Mouse (Mus musculus) neural tube, embryonic 13.5 days (tissue): ENCODE measurements around the gene Aldh3b2. TPM values are rescaled to one million over a fixed set of nuclear protein-coding genes. Genes with fewer than 3 reads are reported as not detected.

ENCODE experiments used
- ATAC-seq: fragments of 200-750 bp; cut with Nextera tagmentation; 2 replicates; pipeline ENCODE4 v1.8.0; 2017; ENCODE audit warnings: low read depth, mild to moderate bottlenecking, moderate TSS enrichment, moderate library complexity
- H3K27ac ChIP-seq: fragments of 300-500 bp; sonication (generic); replicated peaks from 2 replicates; pipeline ENCODE4 v1.5.1; 2015; ENCODE audit warnings: moderate library complexity, mild to moderate bottlenecking, inconsistent platforms
- H3K27me3 ChIP-seq: fragments of 300-500 bp; sonication (generic); 2 replicates; pipeline ENCODE4 v1.6.1; 2015; ENCODE audit warnings: mild to moderate bottlenecking, inconsistent platforms
- H3K36me3 ChIP-seq: fragments of 300-500 bp; sonication (generic); 2 replicates; pipeline ENCODE4 v1.6.1; 2015; ENCODE audit warnings: mild to moderate bottlenecking, inconsistent platforms
- H3K4me1 ChIP-seq: fragments of 300-500 bp; sonication (generic); replicated peaks from 2 replicates; pipeline ENCODE4 v1.6.1; 2015; ENCODE audit warnings: inconsistent platforms
- H3K4me2 ChIP-seq: fragments of 300-500 bp; sonication (generic); 2 replicates; pipeline ENCODE4 v1.6.1; 2015; ENCODE audit warnings: inconsistent platforms, mild to moderate bottlenecking, moderate library complexity
- H3K4me3 ChIP-seq: fragments of 300-500 bp; sonication (generic); 2 replicates; pipeline ENCODE4 v1.5.1; 2015; ENCODE audit warnings: mild to moderate bottlenecking, inconsistent platforms
- H3K9ac ChIP-seq: fragments of 300-500 bp; sonication (generic); 2 replicates; pipeline ENCODE4 v1.6.1; 2015; ENCODE audit warnings: moderate library complexity, mild to moderate bottlenecking, inconsistent platforms
- H3K9me3 ChIP-seq: fragments of 300-500 bp; sonication (generic); 2 replicates; pipeline ENCODE4 v1.6.1; 2016; ENCODE audit warnings: inconsistent platforms
- WGBS: fragments of 180-500 bp; shearing (Covaris S2); methylation state at CpG from one replicate; pipeline ENCODE4 v1.1.7; 2015; 5-methylcytosine and 5-hydroxymethylcytosine counted together
- polyA plus RNA-seq: library from polyadenylated mRNA; unstranded; fragments of >200 nt; fragmentation: Nextera tagmentation; extraction: Ambion mirVana; gene quantifications from 2 replicates; pipeline ENCODE4 v1.2.1, GENCODE M21; 2015

The Aldh3b2 gene
- polyA plus RNA-seq, 1 experiment from 2014 or later: 0.14 TPM

GRCm38 (mm10) chr19:4003641-4004040 is 31.5 kb downstream of the Aldh3b2 start:
- WGBS: 81% methylated on average over 12 of the region's 12 CpGs
- no peak overlapping the region for H3K4me3 ChIP-seq
- H3K36me3 ChIP-seq: peaks cover 38% of the 10 kb centered on the region
- no peak overlapping the region for H3K4me2 ChIP-seq
- no peak overlapping the region for H3K9ac ChIP-seq
- no peak overlapping the region for H3K27ac ChIP-seq
- H3K27me3 ChIP-seq: no peaks in the 10 kb centered on the region
- no peaks in the 10 kb centered on the region for H3K9me3 ChIP-seq
- no peak for ATAC-seq
- peaks cover 20% of the 10 kb centered on the region for H3K4me1 ChIP-seq

DNA sequence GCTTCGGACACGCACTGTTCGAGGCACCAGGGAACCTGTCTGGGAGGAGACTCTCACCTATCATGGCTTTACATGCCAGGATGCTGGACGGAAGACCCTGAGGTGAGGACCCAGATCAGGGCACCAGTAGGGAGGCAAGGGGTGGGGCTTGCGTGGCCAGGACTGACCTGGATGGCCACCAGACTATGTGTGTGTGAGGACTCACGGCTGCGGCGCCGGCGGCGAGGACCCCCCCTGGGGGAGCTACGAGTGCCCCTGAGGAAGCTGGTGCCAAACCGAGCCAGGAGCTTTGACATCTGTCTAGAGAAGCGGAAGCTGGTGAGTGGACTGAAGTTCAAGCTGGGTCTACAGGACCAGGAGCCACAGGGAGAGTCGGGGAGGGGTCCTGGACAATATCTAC is 32.2 kb downstream of the Aldh3b2 start:
- Histone ChIP-seq H3K9me3 (no peaks in the 10 kb centered on the region), H3K4me3 (no peak overlapping the region), H3K4me1 (peaks cover 19% of the 10 kb centered on the region), H3K27me3 (no peaks in the 10 kb centered on the region), H3K36me3 (peaks cover 45% of the 10 kb centered on the region), H3K9ac (no peak overlapping the region), H3K27ac (no peak overlapping the region), H3K4me2 (no peak overlapping the region)
- WGBS: 90% methylated on average over 15 of the region's 15 CpGs
- ATAC-seq: no peak

DNA sequence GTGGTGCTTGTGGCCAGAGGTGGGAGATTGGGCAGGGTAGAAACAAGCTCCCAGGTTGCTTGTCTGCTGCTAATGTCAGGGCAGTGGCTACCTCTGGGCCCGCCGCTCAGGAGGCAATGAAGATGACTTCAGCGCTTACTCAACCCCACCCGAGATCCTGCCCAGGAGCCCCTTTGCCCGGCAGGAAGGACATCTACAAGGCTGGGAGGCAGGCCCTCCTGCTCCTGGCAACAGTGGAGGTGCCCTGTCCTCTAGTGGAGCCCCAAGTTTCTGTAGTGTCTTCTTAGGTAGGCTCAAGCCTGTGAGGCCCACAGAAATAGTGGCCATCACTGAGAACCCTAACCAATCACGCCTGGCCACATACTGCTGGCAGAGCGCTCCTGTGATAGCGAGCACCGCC is 33.0 kb downstream of the Aldh3b2 start:
- no peaks in the 10 kb centered on the region for H3K9me3 ChIP-seq
- H3K9ac ChIP-seq: no peak overlapping the region
- H3K36me3 ChIP-seq: peaks cover 53% of the 10 kb centered on the region
- H3K27ac ChIP-seq: no peak overlapping the region
- H3K4me1 ChIP-seq: peaks cover 13% of the 10 kb centered on the region
- no peak for ATAC-seq
- no peaks in the 10 kb centered on the region for H3K27me3 ChIP-seq
- H3K4me2 ChIP-seq: no peak overlapping the region
- no peak overlapping the region for H3K4me3 ChIP-seq
- WGBS: 92% methylated on average over 9 of the region's 9 CpGs

GRCm38 (mm10) chr19:4005971-4006370 is 33.8 kb downstream of the Aldh3b2 start:
- ATAC-seq: no peak
- Histone ChIP-seq H3K9ac (no peak overlapping the region), H3K4me2 (no peak overlapping the region), H3K36me3 (peaks cover 59% of the 10 kb centered on the region), H3K27me3 (no peaks in the 10 kb centered on the region), H3K27ac (no peak overlapping the region), H3K4me1 (peaks cover 13% of the 10 kb centered on the region), H3K9me3 (no peaks in the 10 kb centered on the region), H3K4me3 (no peak overlapping the region)
- WGBS: 93% methylated on average over 8 of the region's 8 CpGs

GRCm38 (mm10) chr19:4011086-4011485 is 39.0 kb downstream of the Aldh3b2 start:
- no peak overlapping the region; the same call in 1 of the 2 replicates for H3K9ac ChIP-seq
- ATAC-seq: no peak
- H3K4me1 ChIP-seq: peaks cover 20% of the 10 kb centered on the region
- peaks cover 49% of the 10 kb centered on the region for H3K36me3 ChIP-seq
- H3K9me3 ChIP-seq: no peaks in the 10 kb centered on the region
- H3K27me3 ChIP-seq: no peaks in the 10 kb centered on the region
- H3K27ac ChIP-seq: no peak overlapping the region
- H3K4me2 ChIP-seq: no peak overlapping the region
- 94% methylated on average over 5 of the region's 5 CpGs for WGBS
- no peak overlapping the region; the same call in 1 of the 2 replicates for H3K4me3 ChIP-seq

GRCm38 (mm10) chr19:4012432-4013022 is 40.4 kb downstream of the Aldh3b2 start, which contains the start of gene Ndufv1:
TSS of gene Ndufv1 (minus strand) at chr19:4012806.
- peak; percentile 99 for ATAC-seq

GRCm38 (mm10) chr19:4013066-4013465 is 40.9 kb downstream of the Aldh3b2 start:
- peak overlapping the region; percentile 79 for H3K4me3 ChIP-seq
- no peaks in the 10 kb centered on the region for H3K27me3 ChIP-seq
- no peak; the same call in 1 of the 2 replicates for ATAC-seq
- no peak overlapping the region for H3K27ac ChIP-seq
- H3K9me3 ChIP-seq: no peaks in the 10 kb centered on the region
- peak overlapping the region; percentile 47 for H3K4me2 ChIP-seq
- 21% methylated on average over 9 of the region's 9 CpGs for WGBS
- peaks cover 29% of the 10 kb centered on the region for H3K36me3 ChIP-seq
- H3K9ac ChIP-seq: peak overlapping the region; percentile 44
- peaks cover 20% of the 10 kb centered on the region for H3K4me1 ChIP-seq

More at GRCm38 (mm10) chr19:4012432-4013022, 40.4 kb downstream of the Aldh3b2 start, which contains the start of gene Ndufv1:
- H3K27ac ChIP-seq: peak within 1 kb of the TSS; percentile 73
- peak within 1 kb of the TSS; percentile 79 for H3K4me3 ChIP-seq
- H3K27me3 ChIP-seq: no peaks in the 10 kb centered on the region
- H3K4me1 ChIP-seq: peaks cover 20% of the 10 kb centered on the region
- H3K9ac ChIP-seq: peak within 1 kb of the TSS; percentile 80
- H3K9me3 ChIP-seq: no peaks in the 10 kb centered on the region
- under 1% methylated on average over 45 of the region's 45 CpGs for WGBS
- H3K36me3 ChIP-seq: peaks cover 34% of the 10 kb centered on the region
- peak within 1 kb of the TSS; percentile 61 for H3K4me2 ChIP-seq

DNA sequence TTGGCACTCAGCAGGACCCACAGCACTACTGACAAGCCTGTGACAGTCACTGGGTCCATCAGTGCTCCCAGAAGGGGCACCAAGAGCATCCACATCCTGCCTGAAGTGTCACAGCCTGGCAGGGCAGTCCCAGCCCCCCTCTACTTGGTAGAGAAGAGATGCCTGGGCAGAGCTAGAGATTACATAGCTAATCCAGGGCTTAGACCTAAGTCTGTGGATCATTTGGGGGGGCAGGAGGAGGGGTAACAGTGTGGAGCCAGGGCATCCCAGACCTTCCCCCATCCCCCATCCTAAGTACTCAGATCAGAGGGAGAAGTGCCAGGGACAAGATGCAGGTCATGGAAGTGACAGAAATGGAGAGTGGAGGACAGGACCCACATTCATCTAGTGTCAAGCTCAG is 42.7 kb downstream of the Aldh3b2 start:
- H3K27ac ChIP-seq: no peak overlapping the region
- H3K4me3 ChIP-seq: no peak overlapping the region
- peaks cover 20% of the 10 kb centered on the region for H3K4me1 ChIP-seq
- no peak overlapping the region for H3K9ac ChIP-seq
- no peaks in the 10 kb centered on the region for H3K27me3 ChIP-seq
- ATAC-seq: no peak
- H3K4me2 ChIP-seq: no peak overlapping the region
- no peaks in the 10 kb centered on the region for H3K9me3 ChIP-seq
- peaks cover 11% of the 10 kb centered on the region for H3K36me3 ChIP-seq

- H3K9ac ChIP-seq: 0 out of 2 replicates have a peak overlapping the region, but pooled peaks have one; percentile 5
- peaks cover 20% of the 10 kb centered on the region for H3K4me1 ChIP-seq
- 64% methylated on average over 5 of the region's 5 CpGs for WGBS
- H3K27ac ChIP-seq: no peak overlapping the region
- no peak overlapping the region for H3K4me2 ChIP-seq
- no peaks in the 10 kb centered on the region for H3K9me3 ChIP-seq
- ATAC-seq: no peak
- H3K4me3 ChIP-seq: no peak overlapping the region
- no peaks in the 10 kb centered on the region for H3K27me3 ChIP-seq
- peaks cover 4% of the 10 kb centered on the region; the same call in 1 of the 2 replicates for H3K36me3 ChIP-seq
Measured at GRCm38 (mm10) chr19:4015635-4016034, 43.5 kb downstream of the Aldh3b2 start.

DNA sequence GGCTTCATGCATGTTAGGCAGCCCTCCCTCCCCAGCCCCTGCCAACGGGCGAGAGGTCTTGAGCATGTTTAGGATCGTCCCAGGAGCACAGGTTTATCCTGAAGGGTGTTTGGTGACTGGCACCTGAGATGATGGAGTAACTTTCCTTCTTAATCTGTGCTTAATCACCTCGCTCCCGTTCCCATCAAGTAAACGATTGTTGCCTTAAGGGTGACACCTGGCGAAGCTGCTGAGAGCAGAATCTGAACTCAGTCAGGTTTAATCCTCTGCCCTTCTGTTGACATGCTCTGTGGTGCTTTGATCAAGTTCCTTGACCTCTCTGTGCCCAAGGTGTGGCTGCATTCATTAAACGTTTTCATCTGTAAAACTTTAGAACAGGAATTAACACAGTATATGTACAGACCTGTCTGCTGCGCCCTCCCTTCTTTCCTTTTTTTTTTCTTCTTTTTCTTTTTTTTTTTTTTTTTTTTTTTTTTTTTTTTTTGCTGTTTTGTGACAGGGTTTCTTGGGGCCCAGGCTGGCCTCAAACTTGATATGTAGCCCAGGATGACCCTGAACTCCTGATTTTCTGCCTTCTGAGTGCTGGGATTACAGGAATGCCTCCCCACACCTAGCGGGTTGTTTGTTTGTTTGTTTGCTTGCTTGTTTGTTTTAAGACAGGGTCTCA is 45.9 kb downstream of the Aldh3b2 start:
- no peak overlapping the region for H3K4me2 ChIP-seq
- H3K4me1 ChIP-seq: peaks cover 5% of the 10 kb centered on the region; the same call in 1 of the 2 replicates
- 0 out of 2 replicates have a peak overlapping the region, but pooled peaks have one; percentile 26 for H3K9ac ChIP-seq
- no peak overlapping the region for H3K4me3 ChIP-seq
- H3K36me3 ChIP-seq: no peaks in the 10 kb centered on the region
- H3K27me3 ChIP-seq: no peaks in the 10 kb centered on the region
- no peak overlapping the region for H3K27ac ChIP-seq
- WGBS: 74% methylated on average over 10 of the region's 10 CpGs
- no peak for ATAC-seq
- no peaks in the 10 kb centered on the region for H3K9me3 ChIP-seq

DNA sequence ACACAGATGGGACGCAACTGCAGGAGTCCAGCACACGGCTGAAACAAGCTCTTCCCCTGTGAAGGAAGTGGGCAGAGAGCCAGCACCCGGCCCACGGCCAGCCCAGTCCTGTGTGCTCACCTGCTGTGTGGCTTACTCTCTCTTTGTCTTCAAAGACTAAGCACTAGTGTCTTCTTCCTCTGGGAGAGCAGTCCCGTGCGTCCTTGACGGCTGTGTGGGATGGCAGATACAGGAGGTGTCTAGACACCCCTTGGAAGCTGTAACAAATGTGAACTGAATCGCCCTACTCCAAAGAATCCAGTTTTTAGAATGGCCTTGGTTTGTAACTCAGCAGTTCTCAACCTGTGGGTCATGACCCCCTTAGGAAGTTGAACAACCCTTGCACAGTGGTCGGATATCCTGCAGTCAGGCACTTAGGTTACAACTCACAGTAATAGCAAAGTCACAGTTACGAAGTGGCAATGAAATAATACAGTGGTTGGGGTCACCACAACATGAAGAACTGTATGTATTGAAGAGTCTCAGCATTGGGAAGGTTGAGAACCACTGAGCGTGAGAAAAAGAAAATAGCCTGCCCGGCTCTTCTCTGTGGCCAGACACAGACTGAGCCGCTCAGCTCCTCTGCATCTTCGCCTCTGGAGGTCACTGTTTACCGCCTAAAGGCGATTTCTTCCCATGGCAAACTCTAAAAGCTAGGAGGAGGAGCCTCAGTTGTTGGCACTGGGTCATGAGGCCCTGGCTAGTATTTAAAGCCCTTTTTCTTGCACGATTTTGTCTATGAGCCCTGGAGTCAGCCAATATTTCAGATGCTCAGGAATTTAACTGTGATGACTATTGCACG is 46.8 kb downstream of the Aldh3b2 start:
- Histone ChIP-seq H3K9ac (0 out of 2 replicates have a peak overlapping the region, but pooled peaks have one; percentile 38), H3K9me3 (no peaks in the 10 kb centered on the region), H3K4me2 (no peak overlapping the region), H3K36me3 (no peaks in the 10 kb centered on the region), H3K27me3 (no peaks in the 10 kb centered on the region), H3K4me1 (no peaks in the 10 kb centered on the region; the same call in 1 of the 2 replicates), H3K4me3 (no peak overlapping the region), H3K27ac (no peak overlapping the region)
- 31% methylated on average over 18 of the region's 18 CpGs for WGBS
- ATAC-seq: peak; percentile 82

DNA sequence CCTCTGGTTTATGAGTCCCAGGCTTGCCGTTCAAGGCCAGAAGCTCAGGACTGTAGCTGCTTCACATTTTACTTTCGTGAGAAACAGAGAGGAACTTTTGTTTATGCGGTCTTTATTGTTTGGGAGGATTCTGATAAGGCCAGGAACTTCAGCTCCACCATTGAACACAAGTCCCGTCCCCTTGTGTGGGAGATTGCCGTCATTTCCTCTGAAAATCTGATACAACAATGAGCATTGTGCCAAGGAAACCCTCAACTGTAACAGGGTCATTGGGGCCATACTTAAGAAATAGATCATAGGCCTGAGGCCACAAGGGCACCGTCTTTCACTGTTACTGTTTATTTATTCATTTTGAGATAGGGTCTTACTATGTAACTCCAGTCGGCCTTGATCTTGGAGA is 51.1 kb downstream of the Aldh3b2 start:
- no peaks in the 10 kb centered on the region; the same call in 1 of the 2 replicates for H3K4me1 ChIP-seq
- H3K36me3 ChIP-seq: no peaks in the 10 kb centered on the region
- ATAC-seq: no peak
- H3K9ac ChIP-seq: no peak overlapping the region
- H3K4me2 ChIP-seq: no peak overlapping the region
- no peaks in the 10 kb centered on the region for H3K27me3 ChIP-seq
- no peak overlapping the region for H3K27ac ChIP-seq
- WGBS: 81% methylated on average over 7 of the region's 7 CpGs
- no peaks in the 10 kb centered on the region for H3K9me3 ChIP-seq
- H3K4me3 ChIP-seq: no peak overlapping the region
